Mouse (Mus musculus) liver, embryonic 14.5 days (tissue): ENCODE results near the gene Evi2. TPM values are rescaled to one million over a fixed set of nuclear protein-coding genes. Genes with fewer than 3 reads are reported as not detected.
A peak's percentile ranks its signal among the peaks of the same experiment; 100 is the strongest.

Source experiments
- ATAC-seq: fragments of 200-750 bp; cut with Nextera tagmentation; 2 replicates; pipeline ENCODE4 v1.8.0; 2017; ENCODE audit warnings: moderate number of reproducible peaks, mild to moderate bottlenecking, moderate library complexity; ENCODE audit not compliant: insufficient read depth
- DNase-seq, 3 experiments: peaks; one replicate each; pipeline ENCODE4 v3.0.0-alpha.2; 2012 to 2013; ENCODE audit warnings: low read depth in 3 of 3, low spot score in 3 of 3
- H3K27ac ChIP-seq: fragments of 300-500 bp; sonication (generic); 2 replicates; pipeline ENCODE4 v1.5.1; 2014; ENCODE audit warnings: moderate library complexity, mild to moderate bottlenecking, control low read depth, inconsistent platforms
- H3K27me3 ChIP-seq: fragments of 300-500 bp; sonication (generic); 2 replicates; pipeline ENCODE4 v1.6.1; 2014; ENCODE audit warnings: mild to moderate bottlenecking, low read length, moderate library complexity; ENCODE audit not compliant: control insufficient read depth, insufficient read depth
- H3K36me3 ChIP-seq: fragments of 300-500 bp; sonication (generic); replicated peaks from 2 replicates; pipeline ENCODE4 v1.6.1; 2014; ENCODE audit warnings: low read depth; ENCODE audit not compliant: control insufficient read depth, insufficient read depth
- H3K4me1 ChIP-seq, 2 experiments: fragments of 200-500 bp in 1 of 2; fragments of 300-500 bp in 1 of 2; sonication (generic) in 1 of 2; replicated peaks; 2 replicates each; pipeline ENCODE4 v1.6.1; 2012 to 2014; ENCODE audit warnings: antibody characterized with exemption in 1 of 2, inconsistent platforms in 1 of 2, low read length in 1 of 2; ENCODE audit not compliant: control insufficient read depth in 2 of 2, insufficient read depth in 2 of 2
- H3K4me2 ChIP-seq: fragments of 300-500 bp; sonication (generic); 2 replicates; pipeline ENCODE4 v1.6.1; 2014; ENCODE audit warnings: low read depth, mild to moderate bottlenecking, control low read depth, moderate library complexity
- H3K4me3 ChIP-seq, 2 experiments: fragments of 200-500 bp in 1 of 2; fragments of 300-500 bp in 1 of 2; sonication (generic) in 1 of 2; 2 replicates each; pipeline ENCODE4 v1.5.1; 2012 to 2014; ENCODE audit warnings: low read depth in 2 of 2, low read length in 2 of 2, mild to moderate bottlenecking in 2 of 2, control low read depth in 1 of 2, inconsistent platforms in 1 of 2, moderate library complexity in 1 of 2; ENCODE audit not compliant: insufficient read depth in 1 of 2
- H3K9ac ChIP-seq: fragments of 300-500 bp; sonication (generic); replicated peaks from 2 replicates; pipeline ENCODE4 v1.6.1; 2014; ENCODE audit warnings: mild to moderate bottlenecking, control low read depth, moderate library complexity
- H3K9me3 ChIP-seq: fragments of 300-500 bp; sonication (generic); 2 replicates; pipeline ENCODE4 v1.6.1; 2016; ENCODE audit warnings: low read length, mixed read lengths; ENCODE audit not compliant: control insufficient read depth
- CTCF ChIP-seq: IDR thresholded peaks from 2 replicates; pipeline ENCODE4 v1.5.1; 2016; ENCODE audit warnings: antibody characterized with exemption, low read depth, control low read depth
- EP300 ChIP-seq: IDR thresholded peaks from 2 replicates; pipeline ENCODE4 v1.6.1; 2016; ENCODE audit warnings: antibody characterized with exemption, low read depth
- WGBS: fragments of 180-500 bp; shearing (Covaris S2); extraction: QIAGEN DNeasy Blood & Tissue Kit; methylation state at CpG from one replicate; pipeline ENCODE4 v1.1.7; 2014; ENCODE audit not compliant: insufficient replicate concordance; 5-methylcytosine and 5-hydroxymethylcytosine counted together
- polyA plus RNA-seq, 2 experiments: library from polyadenylated mRNA; depleted of rRNA in 1 of 2; stranded (reverse) in 1 of 2; unstranded in 1 of 2; fragments of >200 nt; fragmentation: Nextera tagmentation in 1 of 2; extraction: Ambion mirVana in 1 of 2; gene quantifications; 2 replicates each; pipeline versions ENCODE4 v1.2.1 to v1.2.3; 2012 to 2014

The Evi2 gene
- polyA plus RNA-seq (2012; rRNA removed) (0.31 and 0.44 TPM in 2 replicates), polyA plus RNA-seq (2014; fragmentation: Nextera tagmentation; extraction: Ambion mirVana) (0.59 and 0.63 TPM in 2 replicates)

DNA sequence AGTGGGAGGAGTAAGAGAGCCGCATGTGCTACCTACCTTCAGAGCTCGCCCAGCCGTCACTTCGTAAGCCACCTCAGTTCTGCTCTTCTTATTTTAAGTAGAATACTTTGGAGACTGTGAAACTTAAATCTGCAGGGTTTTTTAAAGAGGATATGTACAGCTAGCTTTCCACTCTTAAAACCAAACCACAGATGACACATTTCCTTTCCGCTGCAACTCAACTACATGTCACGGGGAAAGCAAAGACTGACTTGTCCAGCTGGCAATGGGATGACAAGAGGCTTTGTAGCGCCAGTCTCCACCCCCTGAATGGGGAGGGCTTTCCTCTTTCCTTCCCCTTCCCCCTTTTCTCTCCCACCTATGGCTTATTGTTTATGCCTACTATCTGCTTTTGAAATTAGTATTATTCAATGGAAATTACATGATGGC, at the start of gene Evi2, which contains the start of gene Evi2a:
Evi2 (minus strand) TSS at position 257 of the 429 bp plus-strand sequence.
Evi2a (minus strand) TSS at position 277 of the 429 bp plus-strand sequence.
- H3K9ac ChIP-seq, result no peak within 1 kb of the TSS
- no peaks in the 10 kb centered on the region for H3K36me3 ChIP-seq
- ATAC-seq (no peak), DNase-seq (peak in 1 of 3 experiments; percentile 35)
- H3K27me3 ChIP-seq, result no peaks in the 10 kb centered on the region
- peak within 1 kb of the TSS; percentile 22; the same call in 1 of the 2 replicates for H3K4me2 ChIP-seq
- no peaks in the 10 kb centered on the region for H3K9me3 ChIP-seq
- H3K4me1 ChIP-seq, result peaks cover 0 to 21% of the 10 kb centered on the region in 2 experiments; a peak in 2 of 4 replicates
- 15% methylated on average over 7 of the region's 7 CpGs for WGBS
- TF ChIP-seq EP300, result no peak
- TF ChIP-seq CTCF, result no peak
- H3K4me3 ChIP-seq, result peak within 1 kb of the TSS in 1 of 2 experiments; percentile 20; a peak in 2 of 4 replicates
- H3K27ac ChIP-seq, result no peak within 1 kb of the TSS

DNA sequence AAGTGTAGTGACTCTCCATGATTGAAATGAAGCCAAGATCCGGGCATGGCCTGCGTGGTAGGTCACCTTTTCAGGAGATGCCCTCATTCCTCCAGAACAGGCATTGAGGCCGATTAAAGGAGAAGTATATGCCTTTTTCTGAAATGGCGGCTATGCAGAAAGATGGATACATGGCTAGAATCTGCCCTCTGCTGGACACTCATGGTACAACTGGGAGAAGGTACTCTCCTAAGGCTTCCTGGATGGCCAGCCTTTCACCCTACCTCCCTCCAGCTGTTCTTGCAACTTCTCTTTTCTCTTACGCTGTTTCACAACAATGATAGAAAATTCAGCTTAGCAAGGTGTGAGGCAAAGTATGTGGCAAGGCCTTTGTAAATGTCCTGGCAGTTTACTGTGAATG, 47.4 kb upstream of the Evi2 start:
- WGBS, result 29% methylated on average over 5 of the region's 5 CpGs
- H3K9ac ChIP-seq, result no peak overlapping the region
- H3K4me1 ChIP-seq, result no peaks in the 10 kb centered on the region
- H3K36me3 ChIP-seq, result no peaks in the 10 kb centered on the region
- peak; percentile 50 to 58 (median 57) for DNase-seq
- no peak overlapping the region for H3K4me3 ChIP-seq
- TF ChIP-seq EP300 (no peak), CTCF (peak; percentile 83)
- ATAC-seq, result no peak
- no peak overlapping the region for H3K4me2 ChIP-seq
- no peak overlapping the region for H3K27ac ChIP-seq
- H3K9me3 ChIP-seq, result no peaks in the 10 kb centered on the region
- H3K27me3 ChIP-seq, result no peaks in the 10 kb centered on the region

DNA sequence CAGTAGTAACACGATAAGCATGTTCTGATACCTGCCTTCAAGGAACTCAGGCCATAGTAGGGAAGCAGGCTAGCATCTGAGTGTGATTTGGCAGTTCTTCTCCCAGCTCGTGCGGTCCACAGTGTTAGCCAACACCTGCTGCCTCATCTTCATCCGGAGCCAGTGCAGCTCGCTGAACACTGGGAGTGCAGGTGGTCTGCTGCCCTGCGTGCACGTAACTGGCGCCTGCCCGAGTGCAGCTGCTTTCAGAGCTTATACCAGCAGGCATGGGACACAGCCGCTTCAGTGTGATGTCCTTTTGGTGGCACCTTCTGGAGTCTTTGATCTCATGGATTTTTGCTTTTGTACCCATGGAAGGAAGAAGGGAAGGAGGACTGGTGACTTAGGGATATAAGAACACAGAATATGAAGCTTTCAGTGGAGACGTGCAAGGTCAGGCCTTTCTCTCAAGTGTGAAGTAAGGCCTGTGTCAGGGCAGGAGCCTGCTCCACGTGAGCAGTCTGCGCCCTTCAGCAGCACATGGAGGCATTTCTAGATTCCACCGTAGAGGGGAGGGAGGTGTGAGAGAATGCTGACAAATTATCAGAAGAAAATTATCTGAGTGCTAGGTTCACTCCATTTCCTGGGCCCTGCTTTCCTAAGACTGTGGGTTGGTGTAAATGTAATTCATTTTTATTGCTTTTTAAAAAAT, 45.1 kb upstream of the Evi2 start:
- Histone ChIP-seq H3K27ac (no peak overlapping the region), H3K4me1 (no peaks in the 10 kb centered on the region), H3K4me3 (no peak overlapping the region), H3K4me2 (no peak overlapping the region), H3K9ac (no peak overlapping the region), H3K36me3 (peaks cover 2% of the 10 kb centered on the region; the same call in 1 of the 2 replicates), H3K27me3 (no peaks in the 10 kb centered on the region), H3K9me3 (no peaks in the 10 kb centered on the region)
- DNase-seq (no peak), ATAC-seq (no peak)
- WGBS, result 79% methylated on average over 14 of the region's 14 CpGs
- TF ChIP-seq EP300, result no peak
- TF ChIP-seq CTCF, result no peak

DNA sequence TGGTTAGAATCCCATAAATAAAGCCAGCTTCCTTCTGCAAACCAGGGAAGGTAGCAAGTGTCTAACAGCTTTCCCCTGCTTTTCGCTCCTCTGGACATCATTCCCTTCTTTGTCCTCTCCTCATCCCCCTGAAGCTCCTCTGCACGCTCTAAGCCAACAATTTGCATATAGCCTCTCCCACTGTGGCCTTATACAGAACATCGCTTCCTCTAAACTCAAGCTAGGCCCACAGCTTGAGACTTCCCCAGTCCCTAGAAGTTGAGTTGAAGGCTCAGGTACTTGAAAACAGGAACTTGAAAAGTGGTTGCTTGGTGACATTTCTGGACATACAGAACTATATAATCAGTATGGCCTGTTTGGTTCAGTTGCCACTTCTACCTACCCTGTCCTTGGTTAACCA, 43.4 kb upstream of the Evi2 start:
- ATAC-seq, result no peak
- Histone ChIP-seq H3K4me1 (no peaks in the 10 kb centered on the region), H3K9me3 (no peaks in the 10 kb centered on the region), H3K4me3 (no peak overlapping the region), H3K36me3 (peaks cover 2% of the 10 kb centered on the region; the same call in 1 of the 2 replicates), H3K4me2 (no peak overlapping the region), H3K27me3 (no peaks in the 10 kb centered on the region), H3K27ac (no peak overlapping the region), H3K9ac (no peak overlapping the region)
- DNase-seq, result no peak
- 59% methylated on average over 3 of the region's 3 CpGs for WGBS
- TF ChIP-seq CTCF (no peak), EP300 (no peak)

DNA sequence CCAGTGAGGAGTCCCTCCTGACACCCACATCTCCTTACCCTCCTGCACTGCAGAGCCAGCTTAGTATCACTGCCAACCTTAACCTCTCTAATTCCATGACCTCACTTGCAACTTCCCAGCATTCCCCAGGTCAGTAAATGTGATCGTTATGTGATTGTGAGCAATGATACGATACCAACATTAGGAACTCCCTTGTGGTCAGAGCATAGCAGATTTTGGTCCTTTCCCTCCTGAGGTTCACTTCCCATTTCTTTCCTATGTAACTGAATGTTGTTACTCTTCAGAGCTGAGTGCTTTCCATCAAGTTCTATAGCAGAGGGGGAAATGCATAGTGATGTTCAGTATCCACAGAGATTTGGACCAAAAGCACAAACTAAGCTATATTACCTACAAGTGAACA, 39.9 kb upstream of the Evi2 start:
- no peak for DNase-seq
- TF ChIP-seq EP300 (no peak), CTCF (no peak)
- no peak for ATAC-seq
- no peak overlapping the region for H3K9ac ChIP-seq
- H3K27ac ChIP-seq, result no peak overlapping the region
- H3K36me3 ChIP-seq, result peaks cover 5% of the 10 kb centered on the region; the same call in 1 of the 2 replicates
- H3K4me1 ChIP-seq, result no peaks in the 10 kb centered on the region
- H3K27me3 ChIP-seq, result no peaks in the 10 kb centered on the region
- H3K9me3 ChIP-seq, result no peaks in the 10 kb centered on the region
- 79% methylated on average over 2 of the region's 2 CpGs for WGBS
- H3K4me3 ChIP-seq, result no peak overlapping the region
- H3K4me2 ChIP-seq, result no peak overlapping the region
